Mouse (Mus musculus): ENCODE measurements at regions not wholly inside any gene's neighbourhood (a gene's known extent, or its start where the extent isn't known, plus 50 kb on each side); places are given as distances from the start of the nearest gene placed in this dataset.

- ATAC-seq: no peak
- ChIA-PET POLR2A (no interaction called here), CTCF (no interaction called here)
- in situ Hi-C loops (cut with MboI; ENCODE audit: low pct_unique_long_range_greater_than_20kb): no loop called here
- H3K27me3 ChIP-seq: no peaks in the 10 kb centered on the region
- TF ChIP-seq CTCF (IDR thresholded peaks at IDR 0.05): no peak
- no peak for DNase-seq (ENCODE audit: low read depth, low spot score)
Measured at GRCm38 (mm10) chr14:36502076-36502994, 407.6 kb downstream of the 4930474N05Rik start.

GRCm38 (mm10) chr14:36499323-36499722 is 404.6 kb downstream of the 4930474N05Rik start:
- CTCF ChIA-PET: no interaction called here
- ATAC-seq (no peak), DNase-seq (ENCODE audit: low read depth, low spot score) (no peak)
- POLR2A ChIA-PET: no interaction called here
- no peaks in the 10 kb centered on the region for H3K27me3 ChIP-seq
- no peak for TF ChIP-seq CTCF (IDR thresholded peaks at IDR 0.05)
- in situ Hi-C loops (cut with MboI; ENCODE audit: low pct_unique_long_range_greater_than_20kb): no loop called here

GRCm38 (mm10) chr14:36485499-36485898 is 390.8 kb downstream of the 4930474N05Rik start:
- DNase-seq (ENCODE audit: low read depth, low spot score) (no peak), ATAC-seq (no peak)
- CTCF ChIA-PET: no interaction called here
- in situ Hi-C loops (cut with MboI; ENCODE audit: low pct_unique_long_range_greater_than_20kb): no loop called here
- POLR2A ChIA-PET: no interaction called here
- peaks cover 3% of the 10 kb centered on the region for H3K27me3 ChIP-seq
- TF ChIP-seq CTCF (IDR thresholded peaks at IDR 0.05): no peak

- ATAC-seq (no peak), DNase-seq (ENCODE audit: low read depth, low spot score) (no peak)
- ChIA-PET POLR2A (no interaction called here), CTCF (no interaction called here)
- H3K27me3 ChIP-seq: no peaks in the 10 kb centered on the region
- in situ Hi-C loops (cut with MboI; ENCODE audit: low pct_unique_long_range_greater_than_20kb): no loop called here
- TF ChIP-seq CTCF (IDR thresholded peaks at IDR 0.05): no peak
Measured at GRCm38 (mm10) chr14:36471617-36472016, 376.9 kb downstream of the 4930474N05Rik start.

GRCm38 (mm10) chr14:36470362-36470761 is 375.6 kb downstream of the 4930474N05Rik start:
- DNase-seq (ENCODE audit: low read depth, low spot score) (no peak), ATAC-seq (no peak)
- H3K27me3 ChIP-seq: no peaks in the 10 kb centered on the region
- no peak for TF ChIP-seq CTCF (IDR thresholded peaks at IDR 0.05)
- ChIA-PET POLR2A (no interaction called here), CTCF (no interaction called here)
- in situ Hi-C loops (cut with MboI; ENCODE audit: low pct_unique_long_range_greater_than_20kb): no loop called here

GRCm38 (mm10) chr14:36453049-36453448 is 358.3 kb downstream of the 4930474N05Rik start:
- ATAC-seq: no peak
- ChIA-PET CTCF (no interaction called here), POLR2A (no interaction called here)
- DNase-seq (ENCODE audit: low read depth, low spot score): no peak
- TF ChIP-seq CTCF (IDR thresholded peaks at IDR 0.05): no peak
- H3K27me3 ChIP-seq: no peaks in the 10 kb centered on the region
- in situ Hi-C loops (cut with MboI; ENCODE audit: low pct_unique_long_range_greater_than_20kb): no loop called here

GRCm38 (mm10) chr14:36450126-36450525 is 355.4 kb downstream of the 4930474N05Rik start:
- DNase-seq (ENCODE audit: low read depth, low spot score) (no peak), ATAC-seq (no peak)
- H3K27me3 ChIP-seq: no peaks in the 10 kb centered on the region
- in situ Hi-C loops (cut with MboI; ENCODE audit: low pct_unique_long_range_greater_than_20kb): no loop called here
- ChIA-PET CTCF (no interaction called here), POLR2A (no interaction called here)
- no peak for TF ChIP-seq CTCF (IDR thresholded peaks at IDR 0.05)

GRCm38 (mm10) chr14:36414656-36415273 is 320.0 kb downstream of the 4930474N05Rik start:
- POLR2A ChIA-PET: no interaction called here
- ATAC-seq: no peak
- no peak for DNase-seq (ENCODE audit: low read depth, low spot score)
- CTCF ChIA-PET: no interaction called here
- H3K27me3 ChIP-seq: no peaks in the 10 kb centered on the region
- no peak for TF ChIP-seq CTCF (IDR thresholded peaks at IDR 0.05)
- in situ Hi-C loops (cut with MboI; ENCODE audit: low pct_unique_long_range_greater_than_20kb): no loop called here

GRCm38 (mm10) chr14:36414180-36414579 is 319.5 kb downstream of the 4930474N05Rik start:
- CTCF ChIA-PET: no interaction called here
- TF ChIP-seq CTCF (IDR thresholded peaks at IDR 0.05): no peak
- no peaks in the 10 kb centered on the region for H3K27me3 ChIP-seq
- no peak for DNase-seq (ENCODE audit: low read depth, low spot score)
- POLR2A ChIA-PET: no interaction called here
- in situ Hi-C loops (cut with MboI; ENCODE audit: low pct_unique_long_range_greater_than_20kb): no loop called here
- no peak for ATAC-seq

Measured in Patski (cell line).